Mouse (Mus musculus) MN1 (cell line): ENCODE data around the gene Hapln3.

ENCODE experiments used
- DNase-seq: peaks from one replicate; pipeline ENCODE4 v3.0.0-alpha.2; 2016; ENCODE audit warnings: low spot score

Gene Hapln3

DNA sequence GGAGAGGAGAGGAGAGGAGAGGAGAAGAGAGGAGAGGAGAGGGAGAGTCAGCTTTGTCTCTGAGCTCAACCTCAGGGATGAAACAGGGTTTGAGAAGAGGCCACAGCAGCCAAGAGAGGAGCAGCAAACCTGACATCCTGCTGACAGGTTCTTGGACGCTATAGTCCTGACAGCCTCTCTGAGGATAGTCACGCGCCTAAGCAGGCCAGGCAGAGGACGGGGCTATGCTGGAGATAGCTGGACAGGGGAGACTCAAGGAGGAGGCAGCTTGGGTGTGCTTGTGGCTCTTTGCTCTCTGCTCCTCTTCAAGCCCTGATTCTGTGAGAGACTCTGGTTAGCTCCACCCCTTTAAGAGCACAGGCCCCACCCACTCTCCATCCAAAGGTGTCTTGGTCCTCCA, 62.6 kb downstream of the Hapln3 start:
- DNase-seq = no peak

DNA sequence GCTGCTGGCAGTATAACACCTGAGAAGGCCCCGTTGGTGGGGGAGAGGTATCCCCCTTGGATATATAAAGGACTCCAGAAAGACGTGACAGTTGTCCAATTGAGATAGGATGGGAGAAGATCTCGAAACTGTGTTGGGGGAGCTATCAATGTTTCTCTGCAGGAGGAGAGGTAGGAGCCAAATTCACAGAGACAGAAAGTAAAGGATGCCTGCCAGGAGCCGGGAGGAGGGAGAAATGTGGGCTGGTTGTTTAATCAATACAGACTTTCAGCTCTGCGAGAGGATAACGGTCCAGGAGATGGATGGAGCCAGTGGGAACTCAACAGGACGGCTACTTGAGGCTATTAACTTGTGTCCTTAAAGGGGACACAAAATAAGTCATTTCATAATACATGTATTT, 63.4 kb downstream of the Hapln3 start:
- DNase-seq = no peak
